Mouse (Mus musculus): ENCODE data around the gene Gm35134. TPM values are rescaled to one million over a fixed set of nuclear protein-coding genes. Genes with fewer than 3 reads are reported as not detected.
"Not testable (repeated sequence)": the region's sequence is repeated elsewhere in the genome, so short reads cannot be mapped to it uniquely, and the experiment has no call there.

The Gm35134 gene
- polyA plus RNA-seq (2012; fragmentation: generic; extraction: Trizol): not detected
- long read RNA-seq, experiment 1: 0 reads
- long read RNA-seq, experiment 2: 0 reads

DNA sequence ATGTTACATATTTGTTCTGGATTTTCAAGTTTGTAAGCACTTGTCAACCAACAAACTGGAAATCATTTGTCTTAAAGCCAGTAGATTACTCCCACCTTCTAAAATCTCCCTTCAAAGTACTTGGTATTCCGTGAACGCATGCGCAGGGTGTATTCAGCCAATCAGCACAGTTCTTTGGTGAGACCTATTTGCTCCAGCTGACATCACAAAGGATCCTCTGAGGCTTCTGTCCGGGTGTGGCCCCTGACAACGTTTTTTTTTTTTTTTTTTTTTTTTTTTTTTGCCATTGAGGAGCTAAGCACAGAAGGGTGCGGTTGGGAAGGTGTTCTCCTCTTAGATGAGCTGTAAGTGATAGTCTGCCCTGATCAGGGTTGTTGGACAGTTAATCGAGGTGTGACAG is at the start of gene Gm35134:
TSS of gene Gm35134 (plus strand) at position 301 of the 400 bp plus-strand sequence.
- H3ac ChIP-seq (ENCODE audit: control insufficient read depth, insufficient read length, low read depth); H3K27me3 ChIP-seq (ENCODE audit: control insufficient read depth, insufficient read depth, insufficient read length); H3K4me3 ChIP-seq (ENCODE audit: insufficient read depth, poor library complexity, severe bottlenecking); H3K79me2 ChIP-seq (ENCODE audit: control insufficient read depth, insufficient read depth); H3K79me3 ChIP-seq (ENCODE audit: low read depth); H3K36me3 ChIP-seq (ENCODE audit: control insufficient read depth, insufficient read depth): not testable (repeated sequence)
